Mouse (Mus musculus): ENCODE data around the gene Capns1. TPM values are rescaled to one million over a fixed set of nuclear protein-coding genes. Genes with fewer than 3 reads are reported as not detected.
A peak's percentile ranks its signal among the peaks of the same experiment; 100 is the strongest.

Gene Capns1
- total and polyA plus RNA-seq, 2 experiments from 2014 or later: 84.4 to 356 TPM

- Histone ChIP-seq H3K4me2 (ENCODE audit: low read depth, low read length) (no peak overlapping the region), H3K4me1 (ENCODE audit: control insufficient read depth, insufficient read depth) (0 out of 2 replicates have a peak, but pooled peaks cover 9% of the 10 kb centered on the region), H3K9me3 (replicated peaks; ENCODE audit: control insufficient read depth, low read length) (no peaks in the 10 kb centered on the region), H3K4me3 (ENCODE audit: low read depth, low read length) (no peak overlapping the region), H3K36me3 (replicated peaks; ENCODE audit: control insufficient read depth, insufficient read depth, low read length) (peaks cover 14% of the 10 kb centered on the region), H3K9ac (replicated peaks; ENCODE audit: low read depth, low read length) (no peak overlapping the region), H3K27ac (ENCODE audit: low read depth) (no peak overlapping the region), H3K27me3 (ENCODE audit: control insufficient read depth, insufficient read depth, low read length) (no peaks in the 10 kb centered on the region)
- DNase-seq (ENCODE audit: low spot score) (no peak), ATAC-seq (ENCODE audit: insufficient read depth, low read depth) (no peak)
- 68% methylated on average over 6 of the region's 6 CpGs for WGBS
- TF ChIP-seq CTCF (IDR thresholded peaks at IDR 0.05; ENCODE audit: low read depth): no peak
- no peak for TF ChIP-seq EP300 (IDR thresholded peaks at IDR 0.05; ENCODE audit: low read depth)
These were observed 2.4 kb downstream of the Capns1 start for GRCm38 (mm10) chr7:30196171-30196570.

GRCm38 (mm10) chr7:30195461-30195860 is 3.1 kb downstream of the Capns1 start:
- Histone ChIP-seq H3K9me3 (replicated peaks; ENCODE audit: control insufficient read depth, low read length) (no peaks in the 10 kb centered on the region), H3K4me3 (ENCODE audit: low read depth, low read length) (0 out of 2 replicates have a peak overlapping the region, but pooled peaks have one; percentile 69), H3K4me1 (ENCODE audit: control insufficient read depth, insufficient read depth) (0 out of 2 replicates have a peak, but pooled peaks cover 9% of the 10 kb centered on the region), H3K27ac (ENCODE audit: low read depth) (no peak overlapping the region), H3K9ac (replicated peaks; ENCODE audit: low read depth, low read length) (no peak overlapping the region), H3K27me3 (ENCODE audit: control insufficient read depth, insufficient read depth, low read length) (no peaks in the 10 kb centered on the region), H3K4me2 (ENCODE audit: low read depth, low read length) (peak overlapping the region; percentile 80; the same call in 1 of the 2 replicates), H3K36me3 (replicated peaks; ENCODE audit: control insufficient read depth, insufficient read depth, low read length) (peaks cover 20% of the 10 kb centered on the region)
- WGBS: 66% methylated on average over 6 of the region's 6 CpGs
- ATAC-seq (ENCODE audit: insufficient read depth, low read depth) (no peak), DNase-seq (ENCODE audit: low spot score) (no peak)
- TF ChIP-seq CTCF (IDR thresholded peaks at IDR 0.05; ENCODE audit: low read depth): no peak

DNA sequence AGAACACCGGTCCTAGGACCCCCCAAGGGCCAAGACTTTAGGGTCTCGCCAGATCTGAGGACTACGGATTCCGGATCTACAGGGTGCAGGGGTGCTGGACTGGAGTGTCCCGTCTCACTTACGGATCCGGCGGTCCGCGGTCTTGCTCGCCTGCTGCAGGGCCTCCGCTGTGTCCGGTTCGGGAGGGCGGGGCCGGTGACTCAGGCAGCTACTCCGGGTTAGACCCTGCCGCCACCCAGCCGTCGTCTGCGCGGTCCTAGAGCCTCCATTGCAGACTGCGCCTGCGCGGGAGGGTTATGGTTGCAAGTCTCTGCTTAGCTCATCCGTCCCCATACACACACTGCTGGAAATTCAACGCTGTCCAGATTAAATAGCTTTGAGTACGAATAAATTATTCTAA is 3.7 kb downstream of the Capns1 start:
- Histone ChIP-seq H3K27me3 (ENCODE audit: control insufficient read depth, insufficient read depth, low read length) (no peaks in the 10 kb centered on the region), H3K4me3 (ENCODE audit: low read depth, low read length) (peak overlapping the region; percentile 69), H3K36me3 (replicated peaks; ENCODE audit: control insufficient read depth, insufficient read depth, low read length) (peaks cover 25% of the 10 kb centered on the region), H3K27ac (ENCODE audit: low read depth) (peak overlapping the region; percentile 85), H3K9me3 (replicated peaks; ENCODE audit: control insufficient read depth, low read length) (no peaks in the 10 kb centered on the region), H3K9ac (replicated peaks; ENCODE audit: low read depth, low read length) (peak overlapping the region; percentile 79), H3K4me1 (ENCODE audit: control insufficient read depth, insufficient read depth) (0 out of 2 replicates have a peak, but pooled peaks cover 9% of the 10 kb centered on the region), H3K4me2 (ENCODE audit: low read depth, low read length) (peak overlapping the region; percentile 80)
- DNase-seq (ENCODE audit: low spot score): peak; percentile 96
- under 1% methylated on average over 28 of the region's 28 CpGs for WGBS
- TF ChIP-seq CTCF (IDR thresholded peaks at IDR 0.05; ENCODE audit: low read depth) (no peak), EP300 (IDR thresholded peaks at IDR 0.05; ENCODE audit: low read depth) (no peak)
- peak; percentile 91 for ATAC-seq (ENCODE audit: insufficient read depth, low read depth)

GRCm38 (mm10) chr7:30194101-30194831 is 4.3 kb downstream of the Capns1 start:
- DNase-seq (ENCODE audit: low spot score) (no peak), ATAC-seq (ENCODE audit: insufficient read depth, low read depth) (peak; percentile 21; the same call in 1 of the 2 replicates)

DNA sequence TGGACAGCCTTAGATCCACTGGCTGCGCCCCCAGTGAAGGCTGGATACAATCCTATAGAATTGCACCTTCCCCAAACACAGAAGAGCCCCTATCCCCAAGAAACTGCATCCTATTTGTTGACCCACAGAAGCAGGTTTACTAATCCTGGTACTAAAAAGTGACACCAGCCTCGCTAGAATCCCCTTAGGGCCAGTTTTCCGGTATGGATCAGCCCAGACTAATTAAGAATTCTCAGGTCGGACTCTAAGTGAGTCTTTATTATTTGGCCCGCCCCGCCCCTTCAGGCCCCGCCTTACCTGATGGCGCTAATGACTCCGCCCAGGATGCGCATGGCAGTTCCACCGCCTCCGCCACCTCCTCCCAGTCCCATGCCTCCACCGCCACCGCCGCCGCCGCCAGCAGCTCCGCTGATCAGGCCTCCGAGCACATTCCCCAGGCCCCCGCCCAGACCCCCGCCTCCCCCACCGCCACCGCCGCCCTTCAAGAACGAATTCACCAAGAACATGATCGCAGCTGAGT is 5.0 kb downstream of the Capns1 start:
- DNase-seq (ENCODE audit: low spot score): peak; percentile 68
- 0 out of 2 replicates have a peak, but pooled peaks cover 9% of the 10 kb centered on the region for H3K4me1 ChIP-seq (ENCODE audit: control insufficient read depth, insufficient read depth)
- ATAC-seq (ENCODE audit: insufficient read depth, low read depth): peak; percentile 54
- WGBS: 1% methylated on average over 26 of the region's 26 CpGs
- H3K27ac ChIP-seq (ENCODE audit: low read depth): peak overlapping the region; percentile 85
- H3K36me3 ChIP-seq (replicated peaks; ENCODE audit: control insufficient read depth, insufficient read depth, low read length): peaks cover 34% of the 10 kb centered on the region
- no peaks in the 10 kb centered on the region for H3K27me3 ChIP-seq (ENCODE audit: control insufficient read depth, insufficient read depth, low read length)
- peak overlapping the region; percentile 80 for H3K4me2 ChIP-seq (ENCODE audit: low read depth, low read length)
- peak overlapping the region; percentile 69 for H3K4me3 ChIP-seq (ENCODE audit: low read depth, low read length)
- TF ChIP-seq CTCF (IDR thresholded peaks at IDR 0.05; ENCODE audit: low read depth) (no peak), EP300 (IDR thresholded peaks at IDR 0.05; ENCODE audit: low read depth) (no peak)
- peak overlapping the region; percentile 79 for H3K9ac ChIP-seq (replicated peaks; ENCODE audit: low read depth, low read length)
- no peaks in the 10 kb centered on the region for H3K9me3 ChIP-seq (replicated peaks; ENCODE audit: control insufficient read depth, low read length)

More at GRCm38 (mm10) chr7:30194101-30194831, 4.3 kb downstream of the Capns1 start:
- Histone ChIP-seq H3K27ac (ENCODE audit: low read depth) (peak overlapping the region; percentile 85), H3K4me2 (ENCODE audit: low read depth, low read length) (peak overlapping the region; percentile 80), H3K9me3 (replicated peaks; ENCODE audit: control insufficient read depth, low read length) (no peaks in the 10 kb centered on the region), H3K9ac (replicated peaks; ENCODE audit: low read depth, low read length) (peak overlapping the region; percentile 79), H3K4me1 (ENCODE audit: control insufficient read depth, insufficient read depth) (0 out of 2 replicates have a peak, but pooled peaks cover 9% of the 10 kb centered on the region), H3K4me3 (ENCODE audit: low read depth, low read length) (peak overlapping the region; percentile 69), H3K36me3 (replicated peaks; ENCODE audit: control insufficient read depth, insufficient read depth, low read length) (peaks cover 27% of the 10 kb centered on the region), H3K27me3 (ENCODE audit: control insufficient read depth, insufficient read depth, low read length) (no peaks in the 10 kb centered on the region)
- WGBS: under 1% methylated on average over 26 of the region's 26 CpGs
- TF ChIP-seq EP300 (IDR thresholded peaks at IDR 0.05; ENCODE audit: low read depth) (no peak), CTCF (IDR thresholded peaks at IDR 0.05; ENCODE audit: low read depth) (no peak)

Measured in heart, postnatal 0 days (tissue).